Mouse (Mus musculus): ENCODE measurements around the gene Eif4h. TPM values are rescaled to one million over a fixed set of nuclear protein-coding genes. Genes with fewer than 3 reads are reported as not detected.

Gene Eif4h
- polyA plus RNA-seq (2014; fragmentation: Nextera tagmentation; extraction: Ambion mirVana), result 344 and 355 TPM in 2 replicates

DNA sequence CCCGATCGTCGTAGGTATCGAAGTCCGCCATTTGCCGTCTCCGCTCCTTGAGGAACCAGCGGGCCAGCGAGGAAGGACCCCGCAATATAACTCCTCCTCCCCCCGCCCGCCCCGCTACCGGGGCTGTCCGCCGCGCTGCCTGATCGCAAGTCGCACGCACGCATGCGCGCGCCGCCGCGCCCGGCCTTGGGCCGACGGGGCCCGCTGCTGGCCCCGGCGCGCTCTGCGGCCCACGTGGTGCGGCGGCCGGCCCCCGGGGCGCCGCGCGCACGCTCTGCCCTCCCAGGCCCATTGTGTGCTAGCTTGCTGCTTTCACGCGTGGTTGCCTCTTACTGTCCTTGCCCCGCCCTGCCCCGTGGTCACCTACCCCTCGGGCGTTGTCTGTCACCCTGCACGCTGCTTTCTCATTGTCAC lies at the start of gene Eif4h:
Gene Eif4h, minus strand, starts transcription at position 222 of the 414 bp plus-strand sequence.
- peak within 1 kb of the TSS; percentile 92 for H3K27ac ChIP-seq (ENCODE audit: low read depth, low read length)
- peaks cover 6% of the 10 kb centered on the region for H3K4me1 ChIP-seq (ENCODE audit: control insufficient read depth, insufficient read depth, low read length)
- H3K36me3 ChIP-seq (ENCODE audit: control insufficient read depth, insufficient read depth, low read length), result peaks cover 8% of the 10 kb centered on the region; the same call in 1 of the 2 replicates
- no peaks in the 10 kb centered on the region for H3K27me3 ChIP-seq (ENCODE audit: control insufficient read depth, insufficient read depth, low read length)
- no peaks in the 10 kb centered on the region for H3K9me3 ChIP-seq (replicated peaks; ENCODE audit: control insufficient read depth, low read length)
- H3K4me2 ChIP-seq, result peak within 1 kb of the TSS; percentile 94
- H3K4me3 ChIP-seq (ENCODE audit: low read depth, low read length), result peak within 1 kb of the TSS; percentile 99
- peak; percentile 94 for ATAC-seq (replicated peaks; ENCODE audit: insufficient number of reproducible peaks, low FRiP score, low TSS enrichment)
- H3K9ac ChIP-seq (ENCODE audit: low read depth, low read length), result peak within 1 kb of the TSS; percentile 99
- under 1% methylated on average over 49 of the region's 52 CpGs for WGBS (ENCODE audit: insufficient replicate concordance)

DNA sequence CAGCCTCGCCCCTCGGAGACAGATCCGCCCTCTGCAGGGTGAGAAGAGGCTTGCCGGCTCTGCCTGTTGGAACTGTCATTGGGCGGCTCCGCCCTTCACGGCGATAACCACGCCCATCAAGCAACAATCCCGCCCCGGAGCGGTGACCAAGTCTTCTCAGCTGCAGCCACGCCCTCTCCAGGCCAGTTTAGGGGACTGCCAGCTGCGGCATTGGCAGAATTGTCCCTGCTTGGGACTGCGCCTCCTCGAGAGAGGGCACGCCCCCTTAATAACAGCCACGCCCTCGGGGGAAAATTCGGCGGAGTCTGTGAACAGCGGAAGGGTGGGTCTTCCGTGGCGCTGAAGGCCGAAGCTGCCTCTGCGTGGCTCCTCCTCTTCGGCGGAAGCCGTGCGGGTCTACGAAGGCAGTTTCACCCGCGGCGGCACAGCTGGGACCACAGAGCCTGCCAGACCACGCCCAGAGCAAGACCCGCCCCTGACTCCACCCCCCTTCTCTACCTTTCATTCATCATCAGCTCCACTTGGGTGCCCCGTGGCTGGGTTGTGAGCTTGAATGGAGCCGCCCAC lies 49.5 kb upstream of the Eif4h start:
- no peaks in the 10 kb centered on the region for H3K27me3 ChIP-seq (ENCODE audit: control insufficient read depth, insufficient read depth, low read length)
- H3K4me1 ChIP-seq (ENCODE audit: control insufficient read depth, insufficient read depth, low read length), result 0 out of 2 replicates have a peak, but pooled peaks cover 2% of the 10 kb centered on the region
- H3K4me2 ChIP-seq, result peak overlapping the region; percentile 98
- peak overlapping the region; percentile 40; the same call in 1 of the 2 replicates for H3K9ac ChIP-seq (ENCODE audit: low read depth, low read length)
- H3K27ac ChIP-seq (ENCODE audit: low read depth, low read length), result peak overlapping the region; percentile 62
- H3K4me3 ChIP-seq (ENCODE audit: low read depth, low read length), result peak overlapping the region; percentile 72
- no peaks in the 10 kb centered on the region for H3K36me3 ChIP-seq (ENCODE audit: control insufficient read depth, insufficient read depth, low read length)
- WGBS (ENCODE audit: insufficient replicate concordance), result under 1% methylated on average over 38 of the region's 38 CpGs
- peak; percentile 95 for ATAC-seq (replicated peaks; ENCODE audit: insufficient number of reproducible peaks, low FRiP score, low TSS enrichment)
- no peaks in the 10 kb centered on the region for H3K9me3 ChIP-seq (replicated peaks; ENCODE audit: control insufficient read depth, low read length)

DNA sequence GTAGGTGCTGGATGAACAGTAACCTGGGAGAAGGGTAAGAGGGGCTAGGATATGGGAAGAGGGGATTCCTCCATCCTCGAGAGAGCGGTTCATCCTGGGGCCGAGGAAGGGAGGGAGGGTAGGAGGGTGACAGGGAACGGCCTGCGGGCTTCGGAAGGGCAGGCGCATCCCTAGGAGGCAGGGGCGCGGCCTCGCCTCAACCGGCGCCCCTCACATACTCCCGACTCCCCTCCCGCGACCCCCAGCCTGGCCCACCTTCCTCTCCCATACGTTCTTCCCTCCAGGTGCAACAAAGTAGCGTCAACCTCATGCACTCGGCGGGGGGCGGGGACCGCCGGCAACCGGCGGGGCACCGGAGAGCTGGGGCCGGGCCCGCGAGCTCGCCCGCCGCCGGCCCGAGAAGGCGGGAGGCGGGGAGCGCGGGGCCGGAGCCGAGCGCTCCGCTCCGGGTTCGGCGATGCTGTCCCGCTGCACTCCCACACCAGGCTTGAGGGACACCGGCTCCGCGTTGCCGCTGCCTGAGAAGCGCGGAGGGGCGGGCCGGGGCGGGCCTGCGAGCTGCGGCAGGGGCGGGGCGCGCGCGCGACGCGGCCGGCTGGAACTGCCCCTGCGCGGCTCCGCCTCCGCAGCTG lies 48.9 kb upstream of the Eif4h start, which contains the start of gene Limk1:
Gene Limk1, minus strand, starts transcription at position 513 of the 632 bp plus-strand sequence.
- Histone ChIP-seq H3K27me3 (ENCODE audit: control insufficient read depth, insufficient read depth, low read length) (no peaks in the 10 kb centered on the region), H3K9me3 (replicated peaks; ENCODE audit: control insufficient read depth, low read length) (no peaks in the 10 kb centered on the region), H3K4me3 (ENCODE audit: low read depth, low read length) (peak within 1 kb of the TSS; percentile 72), H3K9ac (ENCODE audit: low read depth, low read length) (peak within 1 kb of the TSS; percentile 80), H3K4me2 (peak within 1 kb of the TSS; percentile 98), H3K36me3 (ENCODE audit: control insufficient read depth, insufficient read depth, low read length) (no peaks in the 10 kb centered on the region), H3K27ac (ENCODE audit: low read depth, low read length) (peak within 1 kb of the TSS; percentile 62), H3K4me1 (ENCODE audit: control insufficient read depth, insufficient read depth, low read length) (0 out of 2 replicates have a peak, but pooled peaks cover 2% of the 10 kb centered on the region)
- WGBS (ENCODE audit: insufficient replicate concordance), result 1% methylated on average over 59 of the region's 69 CpGs
- ATAC-seq (replicated peaks; ENCODE audit: insufficient number of reproducible peaks, low FRiP score, low TSS enrichment), result 0 out of 2 replicates have a peak, but pooled peaks have one; percentile 1

DNA sequence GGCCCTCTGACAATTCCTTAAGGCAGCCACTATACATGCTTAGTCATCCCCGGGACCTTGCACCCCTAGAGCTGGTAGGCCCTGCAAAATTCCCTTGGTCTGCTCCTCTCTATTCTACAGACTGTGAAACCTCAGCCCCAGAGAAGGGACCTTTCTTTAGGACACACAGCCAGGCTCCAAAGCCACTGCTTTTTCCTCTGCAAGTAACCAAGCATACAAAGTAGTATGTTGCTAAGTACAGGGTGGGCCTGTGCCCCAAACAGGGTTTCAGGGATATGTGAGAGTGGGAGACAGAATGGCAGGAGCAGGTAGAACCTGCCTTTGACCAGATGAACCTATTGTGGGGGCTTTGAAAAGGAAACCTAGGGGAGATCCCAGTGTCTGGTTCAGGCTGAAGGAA lies 47.9 kb upstream of the Eif4h start:
- no peak for ATAC-seq (replicated peaks; ENCODE audit: insufficient number of reproducible peaks, low FRiP score, low TSS enrichment)
- no peaks in the 10 kb centered on the region for H3K9me3 ChIP-seq (replicated peaks; ENCODE audit: control insufficient read depth, low read length)
- no peak overlapping the region for H3K4me3 ChIP-seq (ENCODE audit: low read depth, low read length)
- no peaks in the 10 kb centered on the region for H3K27me3 ChIP-seq (ENCODE audit: control insufficient read depth, insufficient read depth, low read length)
- H3K4me2 ChIP-seq, result peak overlapping the region; percentile 98
- no peak overlapping the region for H3K9ac ChIP-seq (ENCODE audit: low read depth, low read length)
- no peak overlapping the region for H3K27ac ChIP-seq (ENCODE audit: low read depth, low read length)
- no peaks in the 10 kb centered on the region for H3K36me3 ChIP-seq (ENCODE audit: control insufficient read depth, insufficient read depth, low read length)
- WGBS (ENCODE audit: insufficient replicate concordance), result 83% methylated on average over 1 of the region's 1 CpGs
- H3K4me1 ChIP-seq (ENCODE audit: control insufficient read depth, insufficient read depth, low read length), result 0 out of 2 replicates have a peak, but pooled peaks cover 2% of the 10 kb centered on the region

DNA sequence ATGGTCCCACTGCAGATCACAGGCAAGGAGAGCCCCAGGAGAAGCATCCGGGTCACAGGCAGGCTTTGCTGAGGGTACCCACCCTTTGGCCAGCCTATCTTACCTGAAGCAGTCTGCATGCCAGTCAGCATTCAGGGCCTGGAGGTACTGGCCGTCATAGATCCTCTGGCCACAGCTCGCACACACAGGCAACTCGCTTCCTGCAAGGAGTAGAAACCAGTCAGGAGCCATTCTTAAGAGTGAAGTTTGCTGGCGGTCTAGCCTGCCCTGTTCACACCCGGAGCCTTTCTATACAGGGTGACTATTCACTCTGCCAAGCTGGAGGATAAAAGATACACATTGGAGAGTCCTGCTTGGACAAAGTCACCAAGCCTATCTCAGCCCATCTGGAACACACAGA lies 47.3 kb upstream of the Eif4h start:
- ATAC-seq (replicated peaks; ENCODE audit: insufficient number of reproducible peaks, low FRiP score, low TSS enrichment), result no peak
- no peaks in the 10 kb centered on the region for H3K36me3 ChIP-seq (ENCODE audit: control insufficient read depth, insufficient read depth, low read length)
- no peak overlapping the region for H3K4me2 ChIP-seq
- H3K9ac ChIP-seq (ENCODE audit: low read depth, low read length), result no peak overlapping the region
- H3K27me3 ChIP-seq (ENCODE audit: control insufficient read depth, insufficient read depth, low read length), result no peaks in the 10 kb centered on the region
- 88% methylated on average over 6 of the region's 6 CpGs for whole genome bisulfite sequencing (ENCODE audit: insufficient replicate concordance)
- no peak overlapping the region for H3K27ac ChIP-seq (ENCODE audit: low read depth, low read length)
- 0 out of 2 replicates have a peak, but pooled peaks cover 2% of the 10 kb centered on the region for H3K4me1 ChIP-seq (ENCODE audit: control insufficient read depth, insufficient read depth, low read length)
- H3K9me3 ChIP-seq (replicated peaks; ENCODE audit: control insufficient read depth, low read length), result no peaks in the 10 kb centered on the region
- no peak overlapping the region for H3K4me3 ChIP-seq (ENCODE audit: low read depth, low read length)

DNA sequence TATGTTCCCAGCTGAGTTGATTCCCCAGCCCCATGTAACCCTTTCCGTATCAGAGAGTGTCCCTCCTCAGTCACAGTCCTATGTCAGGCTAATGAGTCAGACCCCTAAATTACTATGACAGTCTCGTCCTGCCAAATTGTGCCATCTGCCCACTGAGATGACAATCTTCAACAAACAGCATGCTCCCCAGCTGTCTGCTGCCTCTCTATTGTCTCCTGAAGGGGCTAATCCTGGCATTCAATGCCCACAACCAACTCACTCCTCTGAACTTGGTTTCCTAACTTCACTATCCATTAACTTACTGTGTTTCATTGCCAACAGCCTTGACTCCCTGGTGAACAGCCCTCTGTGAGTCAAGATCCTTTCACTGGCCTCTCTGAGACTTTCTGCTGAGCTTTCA lies 45.1 kb upstream of the Eif4h start:
- Histone ChIP-seq H3K36me3 (ENCODE audit: control insufficient read depth, insufficient read depth, low read length) (no peaks in the 10 kb centered on the region), H3K9ac (ENCODE audit: low read depth, low read length) (no peak overlapping the region), H3K27me3 (ENCODE audit: control insufficient read depth, insufficient read depth, low read length) (no peaks in the 10 kb centered on the region), H3K4me1 (ENCODE audit: control insufficient read depth, insufficient read depth, low read length) (peaks cover 20% of the 10 kb centered on the region), H3K9me3 (replicated peaks; ENCODE audit: control insufficient read depth, low read length) (no peaks in the 10 kb centered on the region), H3K4me2 (no peak overlapping the region), H3K4me3 (ENCODE audit: low read depth, low read length) (no peak overlapping the region), H3K27ac (ENCODE audit: low read depth, low read length) (no peak overlapping the region)
- no peak for ATAC-seq (replicated peaks; ENCODE audit: insufficient number of reproducible peaks, low FRiP score, low TSS enrichment)
- 74% methylated on average over 2 of the region's 2 CpGs for WGBS (ENCODE audit: insufficient replicate concordance)

DNA sequence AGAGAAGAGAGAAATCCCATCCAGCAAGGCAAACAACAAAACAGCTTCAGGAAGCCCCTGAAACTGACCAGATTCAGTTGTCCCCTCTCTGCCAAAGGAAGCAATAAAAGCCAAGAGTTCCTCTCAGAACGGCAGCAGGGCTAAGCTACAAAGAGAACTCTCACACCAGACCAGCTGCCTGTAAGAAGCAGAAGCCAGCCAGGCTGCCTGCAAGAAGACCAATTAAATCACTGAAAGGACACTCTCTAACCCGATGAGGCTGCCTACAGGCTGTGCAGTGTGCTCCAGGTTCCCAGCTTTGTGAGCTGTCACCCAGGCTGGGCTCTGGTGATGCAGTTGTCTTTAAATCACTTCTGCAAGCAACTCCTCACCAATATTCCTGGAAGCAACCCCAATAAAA lies 44.5 kb upstream of the Eif4h start:
- WGBS (ENCODE audit: insufficient replicate concordance), result 72% methylated on average over 2 of the region's 2 CpGs
- peaks cover 19% of the 10 kb centered on the region for H3K4me1 ChIP-seq (ENCODE audit: control insufficient read depth, insufficient read depth, low read length)
- no peaks in the 10 kb centered on the region for H3K27me3 ChIP-seq (ENCODE audit: control insufficient read depth, insufficient read depth, low read length)
- ATAC-seq (replicated peaks; ENCODE audit: insufficient number of reproducible peaks, low FRiP score, low TSS enrichment), result no peak
- H3K4me2 ChIP-seq, result no peak overlapping the region
- H3K9me3 ChIP-seq (replicated peaks; ENCODE audit: control insufficient read depth, low read length), result no peaks in the 10 kb centered on the region
- no peak overlapping the region for H3K27ac ChIP-seq (ENCODE audit: low read depth, low read length)
- no peaks in the 10 kb centered on the region for H3K36me3 ChIP-seq (ENCODE audit: control insufficient read depth, insufficient read depth, low read length)
- no peak overlapping the region for H3K4me3 ChIP-seq (ENCODE audit: low read depth, low read length)
- no peak overlapping the region for H3K9ac ChIP-seq (ENCODE audit: low read depth, low read length)

DNA sequence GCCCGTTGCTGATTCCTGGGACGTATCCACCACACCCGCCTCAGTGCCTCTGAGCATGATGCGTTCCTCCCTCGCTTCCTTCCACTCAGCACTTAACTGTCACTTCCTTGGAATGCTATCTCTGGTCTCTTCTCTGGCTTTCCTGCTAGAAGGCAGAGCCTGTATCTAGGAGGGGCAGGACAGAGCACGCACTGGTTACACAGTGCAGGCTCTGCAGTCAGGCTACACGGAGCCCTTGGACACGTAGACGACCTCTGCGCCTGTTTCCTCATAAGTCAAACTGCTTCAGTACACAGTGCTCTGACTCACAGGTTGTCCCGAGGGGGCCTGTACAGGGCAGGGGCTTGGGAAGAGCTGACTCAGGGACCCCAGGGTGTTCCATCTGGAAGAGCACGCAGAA lies 40.9 kb upstream of the Eif4h start:
- 0 out of 2 replicates have a peak, but pooled peaks have one; percentile 12 for ATAC-seq (replicated peaks; ENCODE audit: insufficient number of reproducible peaks, low FRiP score, low TSS enrichment)
- peak overlapping the region; percentile 73 for H3K27ac ChIP-seq (ENCODE audit: low read depth, low read length)
- H3K9me3 ChIP-seq (replicated peaks; ENCODE audit: control insufficient read depth, low read length), result no peaks in the 10 kb centered on the region
- WGBS (ENCODE audit: insufficient replicate concordance), result 22% methylated on average over 12 of the region's 12 CpGs
- peaks cover 42% of the 10 kb centered on the region for H3K4me1 ChIP-seq (ENCODE audit: control insufficient read depth, insufficient read depth, low read length)
- H3K4me2 ChIP-seq, result peak overlapping the region; percentile 31
- H3K9ac ChIP-seq (ENCODE audit: low read depth, low read length), result peak overlapping the region; percentile 58
- H3K27me3 ChIP-seq (ENCODE audit: control insufficient read depth, insufficient read depth, low read length), result no peaks in the 10 kb centered on the region
- no peak overlapping the region for H3K4me3 ChIP-seq (ENCODE audit: low read depth, low read length)
- H3K36me3 ChIP-seq (ENCODE audit: control insufficient read depth, insufficient read depth, low read length), result no peaks in the 10 kb centered on the region

Measured in heart, embryonic 11.5 days (tissue).